Mouse (Mus musculus) forebrain, embryonic 16.5 days (tissue): ENCODE data around the gene Fam168b. TPM values are rescaled to one million over a fixed set of nuclear protein-coding genes. Genes with fewer than 3 reads are reported as not detected.

Experiments
- ATAC-seq: fragments of 200-750 bp; cut with Nextera tagmentation; 2 replicates; pipeline ENCODE4 v1.8.0; 2017; ENCODE audit warnings: mild to moderate bottlenecking, moderate library complexity
- H3K27ac ChIP-seq: fragments of 300-500 bp; sonication (generic); 2 replicates; pipeline ENCODE4 v1.5.1; 2014; ENCODE audit warnings: low read length, control low read depth
- H3K27me3 ChIP-seq: fragments of 300-500 bp; sonication (generic); replicated peaks from 2 replicates; pipeline ENCODE4 v1.6.1; 2014; ENCODE audit warnings: low read length; ENCODE audit not compliant: control insufficient read depth, insufficient read depth
- H3K36me3 ChIP-seq: fragments of 300-500 bp; sonication (generic); 2 replicates; pipeline ENCODE4 v1.6.1; 2014; ENCODE audit not compliant: control insufficient read depth, insufficient read depth
- H3K4me1 ChIP-seq: fragments of 300-500 bp; sonication (generic); replicated peaks from 2 replicates; pipeline ENCODE4 v1.6.1; 2014; ENCODE audit warnings: low read length; ENCODE audit not compliant: control insufficient read depth, insufficient read depth
- H3K4me2 ChIP-seq: fragments of 300-500 bp; sonication (generic); 2 replicates; pipeline ENCODE4 v1.6.1; 2014; ENCODE audit warnings: mild to moderate bottlenecking, low read length, control low read depth
- H3K4me3 ChIP-seq: fragments of 300-500 bp; sonication (generic); replicated peaks from 2 replicates; pipeline ENCODE4 v1.5.1; 2014; ENCODE audit warnings: mild to moderate bottlenecking, low read length, control low read depth
- H3K9ac ChIP-seq: fragments of 300-500 bp; sonication (generic); replicated peaks from 2 replicates; pipeline ENCODE4 v1.6.1; 2014; ENCODE audit warnings: low read depth, low read length, control low read depth
- H3K9me3 ChIP-seq: fragments of 300-500 bp; sonication (generic); 2 replicates; pipeline ENCODE4 v1.6.1; 2016; ENCODE audit warnings: low read length; ENCODE audit not compliant: control insufficient read depth
- WGBS: fragments of 180-500 bp; shearing (Covaris S2); extraction: QIAGEN DNeasy Blood & Tissue Kit; methylation state at CpG from one replicate; pipeline ENCODE4 v1.1.7; 2014; 5-methylcytosine and 5-hydroxymethylcytosine counted together
- polyA plus RNA-seq: library from polyadenylated mRNA; unstranded; fragments of >200 nt; fragmentation: Nextera tagmentation; extraction: Ambion mirVana; gene quantifications from 2 replicates; pipeline ENCODE4 v1.2.1, GENCODE M21; 2015

Gene Fam168b
- polyA plus RNA-seq, 1 experiment from 2014 or later, result 161 TPM

GRCm38 (mm10) chr1:34841709-34842388 is 1.0 kb downstream of the Fam168b start:
- Histone ChIP-seq H3K27me3 (no peaks in the 10 kb centered on the region), H3K4me2 (peak overlapping the region; percentile 93), H3K9me3 (no peaks in the 10 kb centered on the region), H3K4me3 (peak overlapping the region; percentile 91), H3K4me1 (peaks cover 31% of the 10 kb centered on the region), H3K9ac (peak overlapping the region; percentile 93), H3K27ac (peak overlapping the region; percentile 98), H3K36me3 (no peaks in the 10 kb centered on the region)
- 1% methylated on average over 12 of the region's 12 CpGs for WGBS
- ATAC-seq, result no peak

- no peaks in the 10 kb centered on the region for H3K9me3 ChIP-seq
- no peak overlapping the region for H3K4me2 ChIP-seq
- H3K36me3 ChIP-seq, result peaks cover 2% of the 10 kb centered on the region; the same call in 1 of the 2 replicates
- ATAC-seq, result no peak
- H3K27ac ChIP-seq, result no peak overlapping the region
- peaks cover 31% of the 10 kb centered on the region for H3K4me1 ChIP-seq
- WGBS, result 70% methylated on average over 12 of the region's 12 CpGs
- H3K4me3 ChIP-seq, result no peak overlapping the region
- H3K27me3 ChIP-seq, result no peaks in the 10 kb centered on the region
- H3K9ac ChIP-seq, result no peak overlapping the region
Observed at GRCm38 (mm10) chr1:34839241-34839640, 3.6 kb downstream of the Fam168b start.

GRCm38 (mm10) chr1:34837951-34838689 is 4.7 kb downstream of the Fam168b start:
- H3K9ac ChIP-seq, result no peak overlapping the region
- no peak for ATAC-seq
- H3K4me3 ChIP-seq, result no peak overlapping the region
- H3K4me1 ChIP-seq, result peaks cover 26% of the 10 kb centered on the region
- H3K27me3 ChIP-seq, result no peaks in the 10 kb centered on the region
- peaks cover 2% of the 10 kb centered on the region; the same call in 1 of the 2 replicates for H3K36me3 ChIP-seq
- H3K27ac ChIP-seq, result no peak overlapping the region
- no peaks in the 10 kb centered on the region for H3K9me3 ChIP-seq
- H3K4me2 ChIP-seq, result no peak overlapping the region
- WGBS, result 48% methylated on average over 6 of the region's 6 CpGs

- no peak for ATAC-seq
- WGBS, result 91% methylated on average over 2 of the region's 2 CpGs
Observed at GRCm38 (mm10) chr1:34834904-34835303, 8.0 kb downstream of the Fam168b start.

GRCm38 (mm10) chr1:34831381-34831780 is 11.5 kb downstream of the Fam168b start:
- Histone ChIP-seq H3K27ac (no peak overlapping the region), H3K27me3 (no peaks in the 10 kb centered on the region), H3K36me3 (peaks cover 15% of the 10 kb centered on the region), H3K4me3 (no peak overlapping the region), H3K4me1 (no peaks in the 10 kb centered on the region), H3K9ac (no peak overlapping the region), H3K4me2 (no peak overlapping the region), H3K9me3 (no peaks in the 10 kb centered on the region)
- 84% methylated on average over 1 of the region's 1 CpGs for WGBS
- no peak for ATAC-seq

More at GRCm38 (mm10) chr1:34834904-34835303, 8.0 kb downstream of the Fam168b start:
- Histone ChIP-seq H3K4me3 (no peak overlapping the region), H3K4me1 (peaks cover 14% of the 10 kb centered on the region), H3K27me3 (no peaks in the 10 kb centered on the region), H3K36me3 (peaks cover 2% of the 10 kb centered on the region; the same call in 1 of the 2 replicates), H3K9ac (no peak overlapping the region), H3K27ac (no peak overlapping the region), H3K4me2 (no peak overlapping the region), H3K9me3 (no peaks in the 10 kb centered on the region)

- no peak overlapping the region for H3K4me2 ChIP-seq
- no peak overlapping the region for H3K4me3 ChIP-seq
- H3K27ac ChIP-seq, result no peak overlapping the region
- WGBS, result 82% methylated on average over 2 of the region's 2 CpGs
- no peak overlapping the region for H3K9ac ChIP-seq
- no peaks in the 10 kb centered on the region for H3K27me3 ChIP-seq
- no peaks in the 10 kb centered on the region for H3K9me3 ChIP-seq
- H3K4me1 ChIP-seq, result peaks cover 3% of the 10 kb centered on the region; the same call in 1 of the 2 replicates
- ATAC-seq, result no peak
- peaks cover 14% of the 10 kb centered on the region for H3K36me3 ChIP-seq
Observed at GRCm38 (mm10) chr1:34830934-34831333, 11.9 kb downstream of the Fam168b start.

GRCm38 (mm10) chr1:34828528-34829294 is 14.2 kb downstream of the Fam168b start:
- H3K9me3 ChIP-seq, result no peaks in the 10 kb centered on the region
- no peak overlapping the region for H3K4me3 ChIP-seq
- H3K36me3 ChIP-seq, result peaks cover 13% of the 10 kb centered on the region
- no peak overlapping the region for H3K4me2 ChIP-seq
- H3K9ac ChIP-seq, result no peak overlapping the region
- ATAC-seq, result no peak
- peaks cover 3% of the 10 kb centered on the region; the same call in 1 of the 2 replicates for H3K4me1 ChIP-seq
- H3K27me3 ChIP-seq, result no peaks in the 10 kb centered on the region
- no peak overlapping the region for H3K27ac ChIP-seq
- 93% methylated on average over 5 of the region's 5 CpGs for WGBS

- Histone ChIP-seq H3K9ac (no peak overlapping the region), H3K4me2 (no peak overlapping the region), H3K36me3 (peaks cover 13% of the 10 kb centered on the region), H3K27me3 (no peaks in the 10 kb centered on the region), H3K4me1 (peaks cover 3% of the 10 kb centered on the region; the same call in 1 of the 2 replicates), H3K27ac (no peak overlapping the region), H3K9me3 (no peaks in the 10 kb centered on the region), H3K4me3 (no peak overlapping the region)
- WGBS, result 89% methylated on average over 7 of the region's 7 CpGs
- no peak for ATAC-seq
Observed at GRCm38 (mm10) chr1:34827900-34828299, 15.0 kb downstream of the Fam168b start.

GRCm38 (mm10) chr1:34825909-34826308 is 17.0 kb downstream of the Fam168b start:
- Histone ChIP-seq H3K9ac (no peak overlapping the region), H3K9me3 (no peaks in the 10 kb centered on the region), H3K27me3 (no peaks in the 10 kb centered on the region), H3K4me3 (no peak overlapping the region), H3K4me1 (peaks cover 3% of the 10 kb centered on the region; the same call in 1 of the 2 replicates), H3K36me3 (peaks cover 17% of the 10 kb centered on the region), H3K4me2 (no peak overlapping the region), H3K27ac (no peak overlapping the region)
- 77% methylated on average over 9 of the region's 9 CpGs for WGBS
- no peak for ATAC-seq
